Mouse (Mus musculus): Measurements from ENCODE around the gene Cul4a.

Gene Cul4a

DNA sequence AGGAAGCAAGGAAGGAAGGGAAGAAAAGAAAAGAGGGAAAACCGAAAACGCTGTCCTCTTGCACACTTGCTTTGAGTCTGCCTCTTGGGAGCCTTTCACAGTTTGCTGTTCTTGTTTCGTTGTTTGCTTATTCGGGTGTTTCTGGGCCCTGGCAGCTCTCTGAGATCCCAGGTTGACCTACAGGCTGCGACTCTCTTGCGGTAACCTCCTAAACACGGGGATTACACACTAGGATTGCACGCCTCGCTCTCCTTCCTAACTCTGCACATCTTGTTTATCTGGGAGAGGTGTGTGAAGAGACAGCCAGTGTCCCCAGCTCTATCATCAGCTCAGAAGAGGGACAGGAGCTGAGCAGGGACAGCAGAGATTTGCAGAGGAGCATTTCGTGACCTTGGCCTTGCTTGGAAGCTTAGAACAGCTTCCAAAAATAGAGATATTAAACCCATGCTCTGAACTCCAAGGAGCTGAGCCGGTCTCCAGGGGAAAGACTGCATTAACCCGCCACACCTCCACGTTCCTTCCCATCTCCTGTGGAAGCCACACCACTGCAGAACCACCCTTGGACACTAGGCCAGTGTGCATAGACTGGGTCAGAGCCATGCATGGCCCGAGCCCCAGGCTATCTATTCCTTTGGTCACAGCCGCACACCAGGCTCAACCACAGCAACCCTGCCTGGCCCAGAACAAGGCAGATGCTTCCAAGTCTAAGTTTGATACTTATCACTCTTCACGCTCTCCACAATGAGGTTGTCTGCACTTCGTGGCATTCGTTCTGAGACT, 75.7 kb downstream of the Cul4a start:
- no peak for DNase-seq

- DNase-seq: no peak
Observed at GRCm38 (mm10) chr8:13181691-13181976, 76.2 kb downstream of the Cul4a start.

GRCm38 (mm10) chr8:13186819-13187218, 81.4 kb downstream of the Cul4a start:
- no peak for DNase-seq

GRCm38 (mm10) chr8:13187229-13187628, 81.8 kb downstream of the Cul4a start:
- no peak for DNase-seq

- no peak for DNase-seq
Observed at GRCm38 (mm10) chr8:13187638-13188037, 82.2 kb downstream of the Cul4a start.

DNA sequence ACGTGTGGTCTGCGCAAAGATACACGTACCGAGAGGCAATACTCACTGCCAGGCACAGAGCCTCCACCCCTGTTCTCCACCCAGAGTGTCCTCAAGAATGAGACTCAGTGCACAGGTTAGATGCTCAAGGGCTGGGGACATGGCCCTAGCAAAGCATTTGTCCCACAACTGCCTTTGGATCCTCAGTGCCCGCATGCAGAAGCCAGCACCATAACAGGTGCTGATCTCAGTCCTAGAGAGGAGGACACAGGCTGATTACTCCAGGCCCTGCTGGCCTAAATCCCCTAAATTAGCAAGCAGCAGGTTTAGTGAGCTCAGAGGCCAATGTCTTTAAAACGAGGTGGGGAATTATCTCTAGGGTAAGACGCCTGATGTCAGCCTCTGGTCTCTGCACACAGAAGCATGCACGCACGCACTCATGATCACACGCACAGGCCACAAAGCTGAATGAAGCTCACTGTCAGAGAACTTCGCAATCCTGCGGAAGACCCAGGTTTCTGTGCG, 82.7 kb downstream of the Cul4a start:
- no peak for DNase-seq

- DNase-seq: no peak
Observed at GRCm38 (mm10) chr8:13188857-13189256, 83.4 kb downstream of the Cul4a start.

- DNase-seq: no peak
Observed at GRCm38 (mm10) chr8:13190235-13190634, 84.8 kb downstream of the Cul4a start.

GRCm38 (mm10) chr8:13194818-13195217, 89.4 kb downstream of the Cul4a start:
- no peak for DNase-seq

- no peak for DNase-seq
Observed at GRCm38 (mm10) chr8:13197493-13197892, 92.1 kb downstream of the Cul4a start.
